Mouse (Mus musculus) thymus, postnatal 25 days (tissue): ENCODE measurements around the gene Tead1.
A peak's percentile ranks its signal among the peaks of the same experiment; 100 is the strongest.

Source experiments
- DNase-seq: peaks from one replicate; pipeline ENCODE4 v3.0.0; 2022

Gene Tead1

DNA sequence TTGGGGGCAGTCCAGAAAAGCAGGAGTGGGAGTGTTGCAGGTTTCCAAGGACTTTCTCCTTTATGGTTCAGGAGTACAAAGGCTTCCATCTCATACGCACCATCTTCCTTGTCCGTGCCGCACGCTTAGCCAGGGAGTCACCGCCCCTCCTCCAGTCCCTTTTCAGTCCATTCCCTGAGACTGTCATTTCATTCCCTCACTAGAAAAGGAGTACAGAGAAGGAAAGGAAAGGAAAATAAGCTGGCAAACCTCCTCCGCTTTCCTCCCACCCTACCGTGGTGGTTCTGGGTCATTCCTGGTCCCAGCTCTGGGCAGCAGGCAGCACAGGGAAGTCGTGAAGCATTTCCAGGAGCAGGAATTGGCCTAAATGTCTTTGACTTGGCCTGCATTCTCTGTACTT, 52.5 kb downstream of the Tead1 start:
- no peak for DNase-seq

GRCm38 (mm10) chr7:112739174-112739573, 60.1 kb downstream of the Tead1 start:
- DNase-seq: no peak

DNA sequence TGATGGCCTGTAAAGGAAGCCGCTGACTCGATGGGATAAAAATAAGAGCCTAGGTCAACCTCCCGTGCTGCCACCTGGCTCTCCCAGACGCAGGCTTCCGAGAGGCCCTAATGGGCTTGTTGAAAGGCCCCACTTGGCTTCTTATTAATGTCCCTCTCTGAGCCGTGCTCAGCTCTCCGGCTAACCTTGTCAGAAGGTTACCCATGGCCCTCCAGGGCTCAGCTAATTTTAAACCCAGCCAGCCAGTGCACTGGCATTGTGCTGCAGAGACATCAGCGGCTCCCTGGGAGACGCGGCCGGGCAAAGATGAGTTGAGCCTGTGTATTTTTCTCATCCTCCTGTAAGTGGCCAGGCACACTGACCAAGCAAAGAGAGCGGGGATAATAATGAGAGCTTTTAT, 62.7 kb downstream of the Tead1 start:
- no peak for DNase-seq

GRCm38 (mm10) chr7:112743063-112743462, 63.9 kb downstream of the Tead1 start:
- no peak for DNase-seq

- no peak for DNase-seq
Measured at GRCm38 (mm10) chr7:112743621-112744395, 64.7 kb downstream of the Tead1 start.

DNA sequence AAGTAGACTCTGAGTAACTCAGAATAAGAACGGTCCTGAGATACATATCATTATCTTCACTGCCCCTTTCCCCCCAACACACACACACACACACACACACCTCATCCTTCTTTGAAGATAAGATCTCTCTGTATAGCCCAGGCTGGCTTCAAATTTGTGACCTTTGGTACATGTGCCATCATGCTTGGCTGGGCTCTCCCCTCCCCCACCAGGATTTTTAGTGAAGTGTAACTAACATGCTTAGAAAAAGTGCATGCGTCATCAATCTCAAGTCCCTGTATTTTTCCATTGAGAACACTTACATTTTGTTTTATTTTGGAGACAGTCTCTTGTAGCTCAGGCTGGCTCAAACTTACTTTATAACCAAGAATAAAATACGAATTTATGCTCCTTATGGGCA, 68.1 kb downstream of the Tead1 start:
- DNase-seq: no peak

DNA sequence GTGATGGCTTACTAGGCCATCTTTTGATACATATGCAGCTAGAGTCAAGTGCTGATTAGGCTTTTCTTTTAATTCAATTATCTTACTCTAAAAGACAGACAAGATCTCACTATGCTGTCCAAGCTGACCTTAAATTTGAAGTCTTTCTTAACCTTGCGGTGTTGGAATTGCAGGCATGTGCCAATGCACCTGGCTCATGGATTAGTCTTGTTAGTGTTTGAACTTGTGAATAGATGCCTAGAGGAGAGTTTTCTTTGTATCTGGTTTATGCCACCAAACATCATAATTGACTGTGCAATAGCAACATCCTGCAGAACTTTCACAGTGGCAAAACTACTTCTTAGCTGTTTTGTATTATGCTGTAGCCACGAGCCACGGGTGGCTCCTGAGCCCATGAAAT, 68.7 kb downstream of the Tead1 start:
- no peak for DNase-seq

- no peak for DNase-seq
Measured at GRCm38 (mm10) chr7:112748327-112748726, 69.2 kb downstream of the Tead1 start.

DNA sequence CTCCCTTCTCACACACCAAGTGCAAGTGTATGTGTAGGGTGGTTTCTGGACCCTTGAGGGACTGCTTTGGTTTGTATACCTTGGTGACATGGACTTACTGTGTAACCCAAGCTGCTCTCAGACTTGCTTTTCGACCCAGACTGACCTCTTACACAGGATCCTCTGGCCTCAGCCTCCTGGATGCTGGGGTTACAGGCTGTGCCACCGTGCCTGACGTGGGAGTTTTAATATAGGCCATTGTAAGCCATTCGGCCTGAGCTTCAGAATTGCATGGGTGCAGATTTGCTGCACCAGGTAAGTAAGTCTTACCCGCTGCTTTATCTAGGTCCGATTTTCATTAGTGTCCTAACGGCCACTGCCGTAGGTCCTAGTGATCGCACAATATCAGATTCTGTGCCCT, 71.0 kb downstream of the Tead1 start:
- no peak for DNase-seq

GRCm38 (mm10) chr7:112752311-112752710, 73.2 kb downstream of the Tead1 start:
- no peak for DNase-seq

GRCm38 (mm10) chr7:112753314-112753713, 74.2 kb downstream of the Tead1 start:
- no peak for DNase-seq

DNA sequence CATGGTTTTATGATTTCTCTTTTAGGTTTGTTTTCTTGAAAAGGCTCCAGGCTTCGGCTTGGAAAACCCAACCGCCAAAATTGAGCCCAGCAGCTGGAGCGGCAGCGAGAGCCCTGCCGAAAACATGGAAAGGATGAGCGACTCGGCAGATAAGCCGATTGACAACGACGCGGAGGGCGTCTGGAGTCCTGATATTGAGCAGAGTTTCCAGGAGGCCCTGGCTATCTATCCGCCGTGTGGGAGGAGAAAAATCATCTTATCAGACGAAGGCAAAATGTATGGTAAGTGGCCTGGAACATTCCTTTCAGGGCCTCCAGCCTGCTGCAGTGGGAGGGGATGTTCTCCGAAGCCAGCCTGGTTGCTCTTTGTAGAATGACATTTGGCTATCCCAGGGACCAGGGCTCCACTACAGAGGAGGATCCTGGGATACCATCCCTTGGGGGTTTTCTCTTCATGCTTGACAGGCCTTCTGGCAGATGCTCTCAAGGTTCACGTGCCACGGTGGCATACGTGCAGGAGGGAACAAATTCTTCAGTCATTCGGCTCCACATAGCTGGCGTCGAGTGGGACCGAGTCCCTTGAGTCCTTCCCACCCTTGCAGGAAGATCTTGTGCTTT, 80.3 kb downstream of the Tead1 start:
- no peak for DNase-seq

- DNase-seq: no peak
Measured at GRCm38 (mm10) chr7:112760293-112760692, 81.2 kb downstream of the Tead1 start.

- peak; percentile 40 for DNase-seq
Measured at GRCm38 (mm10) chr7:112760782-112761181, 81.7 kb downstream of the Tead1 start.

DNA sequence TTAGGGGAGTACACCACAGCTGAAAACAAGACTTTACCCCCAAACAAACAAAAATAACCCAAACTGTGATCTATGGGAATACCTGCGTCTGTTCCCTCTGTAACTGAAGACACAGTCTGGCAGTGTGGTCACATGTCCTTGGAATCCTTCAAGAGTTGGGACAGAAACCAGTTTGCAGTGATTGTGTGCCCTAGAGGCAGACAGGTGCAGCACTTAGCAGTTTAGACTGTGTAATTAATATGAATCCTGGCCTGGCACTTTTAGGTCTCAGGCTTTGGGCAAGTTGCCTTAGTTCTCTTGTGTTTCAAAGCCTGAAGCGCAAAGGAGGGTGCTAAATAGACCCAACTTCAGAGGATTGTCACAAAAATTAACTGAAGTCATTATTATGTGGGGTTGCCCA, 83.8 kb downstream of the Tead1 start:
- DNase-seq: no peak

DNA sequence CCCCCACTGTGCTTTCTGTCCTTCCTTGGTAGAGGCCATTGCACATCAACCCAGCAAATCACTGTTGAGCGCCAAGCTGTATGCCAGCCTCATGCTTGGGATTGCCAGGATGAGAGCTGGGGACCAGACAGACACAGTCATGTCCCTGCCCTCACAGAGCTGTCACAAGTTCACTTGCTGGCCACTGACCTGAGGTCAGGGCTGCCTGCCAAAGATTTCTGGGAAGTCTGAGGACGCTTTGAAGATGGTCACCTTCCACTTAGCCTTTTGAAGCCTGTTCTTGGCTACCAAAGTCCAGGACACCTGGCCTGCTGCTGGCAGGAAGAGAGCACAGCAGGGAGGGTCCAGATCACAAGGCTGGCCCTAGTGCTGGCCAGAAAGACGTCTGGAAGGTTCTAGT, 84.4 kb downstream of the Tead1 start:
- no peak for DNase-seq

- DNase-seq: no peak
Measured at GRCm38 (mm10) chr7:112764921-112765320, 85.8 kb downstream of the Tead1 start.

- no peak for DNase-seq
Measured at GRCm38 (mm10) chr7:112769866-112770265, 90.7 kb downstream of the Tead1 start.

DNA sequence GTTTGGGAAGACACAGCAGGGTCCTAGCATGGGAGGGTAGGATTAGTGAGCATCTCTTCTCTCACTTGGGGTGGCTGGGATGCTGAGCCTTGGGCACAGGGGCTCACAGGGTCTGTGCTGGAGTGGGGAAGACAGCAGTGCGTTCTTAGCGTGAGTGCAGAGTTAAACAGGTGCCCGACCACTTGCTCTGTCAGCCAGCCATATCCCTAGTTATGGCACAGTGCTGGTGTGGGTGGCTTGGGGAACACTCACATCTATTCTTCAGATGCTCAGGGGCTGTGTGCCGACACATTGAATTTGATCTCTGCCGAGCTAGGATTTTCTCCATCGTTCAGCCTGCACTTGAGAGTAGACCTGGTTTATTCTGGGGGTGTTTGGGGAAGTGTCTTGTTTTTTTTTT, 92.3 kb downstream of the Tead1 start:
- DNase-seq: no peak

- DNase-seq: no peak
Measured at GRCm38 (mm10) chr7:112772777-112773176, 93.7 kb downstream of the Tead1 start.

DNA sequence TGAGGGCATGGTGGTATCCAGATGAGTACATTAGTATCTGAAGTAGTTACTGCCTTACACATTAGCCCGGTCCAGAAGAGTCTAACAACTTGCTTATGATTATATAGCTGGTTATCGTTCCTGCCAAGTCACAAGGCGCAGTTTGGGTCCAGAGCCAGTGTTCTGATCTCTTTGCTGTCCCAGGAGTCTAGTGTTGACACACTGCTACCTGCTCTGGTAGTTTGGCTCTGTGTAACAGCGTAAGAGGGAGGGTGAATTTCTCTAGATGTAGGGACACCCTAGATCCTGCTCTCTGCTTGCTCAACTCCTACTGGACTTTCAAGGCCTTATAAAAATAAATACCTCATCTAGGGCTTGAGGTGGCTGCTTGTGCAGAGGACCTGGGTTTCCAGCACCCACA, 94.5 kb downstream of the Tead1 start:
- no peak for DNase-seq

DNA sequence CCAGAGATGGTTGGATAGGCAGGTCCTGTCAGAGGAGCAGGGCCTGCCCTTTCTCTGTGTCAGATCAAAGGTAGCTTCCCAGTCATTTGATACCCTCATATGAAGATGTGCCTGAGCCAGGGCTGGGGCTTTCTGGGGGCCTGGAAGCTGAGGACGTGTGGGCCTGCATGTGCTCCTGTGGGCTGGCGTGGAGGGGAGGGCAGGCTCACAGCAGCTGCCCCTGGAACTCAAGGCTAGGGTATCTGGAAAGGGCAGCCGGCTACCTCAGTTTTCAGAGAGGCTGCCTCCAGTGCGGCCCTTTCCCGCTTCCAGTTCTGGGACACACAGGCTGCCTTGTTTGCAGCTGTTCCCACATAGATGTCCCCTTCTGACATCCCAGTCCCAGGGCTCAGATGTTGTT, 96.7 kb downstream of the Tead1 start:
- DNase-seq: no peak

DNA sequence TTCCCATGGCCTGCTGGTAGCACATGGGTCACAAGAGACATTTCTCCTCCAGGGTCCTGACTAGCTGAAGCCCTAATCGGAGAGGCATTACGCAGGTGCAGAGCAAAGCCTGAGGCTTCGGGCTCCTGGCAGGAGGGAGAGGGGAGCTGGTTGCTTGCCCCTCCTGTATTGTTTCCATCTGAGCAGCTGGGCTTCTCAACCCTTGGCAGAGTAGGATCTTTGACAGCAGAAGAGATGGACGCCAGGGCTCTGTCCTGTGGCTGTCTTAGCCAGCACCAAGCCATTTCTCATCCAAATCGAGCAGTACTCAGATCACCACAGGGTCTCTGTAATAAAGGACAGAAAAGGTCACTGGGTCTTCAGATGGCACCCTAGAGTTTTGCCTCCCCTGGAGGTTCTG, 97.6 kb downstream of the Tead1 start:
- DNase-seq: no peak

DNA sequence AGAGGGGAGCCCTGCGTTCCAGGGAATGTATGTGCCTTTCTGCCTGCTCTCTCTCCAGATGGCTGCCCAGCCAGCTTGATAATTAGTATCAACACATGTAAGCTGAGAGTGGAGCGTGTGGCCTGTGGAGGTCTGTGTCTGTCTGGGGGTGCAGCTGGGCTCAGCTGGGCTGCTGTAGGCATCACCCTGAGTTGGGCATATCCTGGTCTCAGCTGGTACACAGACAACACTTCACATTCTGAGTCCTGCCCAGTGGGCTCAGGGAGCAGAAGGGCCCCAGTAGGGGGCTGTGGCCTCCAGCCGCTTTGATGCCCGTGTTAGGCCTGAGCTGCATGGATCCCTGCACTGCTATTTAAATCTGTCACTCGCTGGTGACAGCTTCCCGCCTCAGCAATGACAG, 100.5 kb downstream of the Tead1 start:
- no peak for DNase-seq

DNA sequence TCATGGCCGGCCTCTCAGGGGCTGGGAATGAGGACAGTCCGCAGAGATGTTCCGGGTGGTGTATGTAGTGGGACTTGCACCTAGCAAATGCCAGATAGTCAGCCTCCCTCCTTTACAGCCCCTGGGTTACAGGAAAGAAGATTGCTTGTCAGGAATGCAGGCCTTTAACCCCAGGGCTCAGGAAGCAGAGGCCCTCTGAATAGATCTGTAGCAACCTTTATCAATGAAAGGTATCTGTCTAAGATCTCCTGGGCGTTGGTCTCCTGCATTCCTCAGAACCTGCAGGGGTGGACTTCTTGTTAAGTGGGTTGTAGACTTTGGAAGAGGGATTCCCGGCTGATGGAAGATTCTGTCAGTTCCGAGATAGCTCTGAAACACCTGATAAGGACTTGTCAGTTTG, 101.8 kb downstream of the Tead1 start:
- no peak for DNase-seq
